Mouse (Mus musculus) E14TG2a.4 (cell line): ENCODE measurements at regions not wholly inside any gene's neighbourhood (a gene's known extent, or its start where the extent isn't known, plus 50 kb on each side); places are given as distances from the start of the nearest gene placed in this dataset.

Experiments used
- H3K27me3 ChIP-seq: 2 replicates; pipeline ENCODE4 v1.6.1; 2014; ENCODE audit warnings: low read length, control low read depth; ENCODE audit not compliant: insufficient read depth
- H3K36me3 ChIP-seq: 2 replicates; pipeline ENCODE4 v1.6.1; 2014; ENCODE audit warnings: low read length, control low read depth; ENCODE audit not compliant: insufficient read depth
- H3K4me1 ChIP-seq: replicated peaks from 2 replicates; pipeline ENCODE4 v1.6.1; 2014; ENCODE audit warnings: low read depth, low read length, control low read depth
- H3K4me3 ChIP-seq: replicated peaks from 2 replicates; pipeline ENCODE4 v1.5.1; 2014; ENCODE audit warnings: mild to moderate bottlenecking, low read length
- H3K9me3 ChIP-seq: 2 replicates; pipeline ENCODE4 v1.6.1; 2014; ENCODE audit warnings: low read length, control low read depth
- CTCF ChIP-seq: conservative IDR thresholded peaks from 2 replicates; pipeline ENCODE4 v1.5.1; 2014; ENCODE audit warnings: low read length
- NANOG ChIP-seq: IDR thresholded peaks from 2 replicates; pipeline ENCODE4 v1.6.1; 2014; ENCODE audit warnings: borderline replicate concordance, low read length, mixed read lengths
- POU5F1 ChIP-seq: IDR thresholded peaks from 2 replicates; pipeline ENCODE4 v1.6.1; 2014; ENCODE audit warnings: low read length, borderline replicate concordance

DNA sequence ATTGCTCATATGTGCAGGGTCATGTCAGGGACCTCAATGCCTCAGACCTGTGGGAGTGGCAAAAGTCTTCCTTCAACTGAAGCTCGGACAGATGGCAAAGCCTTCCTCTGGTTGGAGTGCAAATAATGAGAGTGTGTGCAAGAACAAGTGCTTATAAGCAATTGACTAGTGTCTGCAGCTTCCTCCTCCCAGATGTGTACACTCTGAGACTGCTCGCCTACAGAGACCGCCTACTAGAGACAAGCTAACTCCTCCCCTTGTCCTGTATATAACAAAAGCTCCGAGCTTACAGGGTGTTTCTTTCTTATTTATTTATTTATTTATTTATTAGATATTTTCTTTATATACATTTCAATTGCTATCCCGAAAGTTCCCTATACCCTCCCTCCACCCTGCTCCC, 138.7 kb upstream of the Sox4 start:
- TF ChIP-seq NANOG = no peak
- H3K36me3 ChIP-seq = no peaks in the 10 kb centered on the region
- no peaks in the 10 kb centered on the region for H3K27me3 ChIP-seq
- peaks cover 6% of the 10 kb centered on the region; the same call in 1 of the 2 replicates for H3K9me3 ChIP-seq
- H3K4me3 ChIP-seq = no peak overlapping the region
- no peaks in the 10 kb centered on the region for H3K4me1 ChIP-seq

- no peak overlapping the region for H3K4me3 ChIP-seq
- H3K4me1 ChIP-seq = no peaks in the 10 kb centered on the region
- H3K36me3 ChIP-seq = no peaks in the 10 kb centered on the region
- H3K27me3 ChIP-seq = no peaks in the 10 kb centered on the region
- H3K9me3 ChIP-seq = peaks cover 6% of the 10 kb centered on the region; the same call in 1 of the 2 replicates
- TF ChIP-seq CTCF = no peak
- no peak for TF ChIP-seq POU5F1
- TF ChIP-seq NANOG = no peak
These were observed 133.3 kb upstream of the Sox4 start for GRCm38 (mm10) chr13:29086854-29087253.

DNA sequence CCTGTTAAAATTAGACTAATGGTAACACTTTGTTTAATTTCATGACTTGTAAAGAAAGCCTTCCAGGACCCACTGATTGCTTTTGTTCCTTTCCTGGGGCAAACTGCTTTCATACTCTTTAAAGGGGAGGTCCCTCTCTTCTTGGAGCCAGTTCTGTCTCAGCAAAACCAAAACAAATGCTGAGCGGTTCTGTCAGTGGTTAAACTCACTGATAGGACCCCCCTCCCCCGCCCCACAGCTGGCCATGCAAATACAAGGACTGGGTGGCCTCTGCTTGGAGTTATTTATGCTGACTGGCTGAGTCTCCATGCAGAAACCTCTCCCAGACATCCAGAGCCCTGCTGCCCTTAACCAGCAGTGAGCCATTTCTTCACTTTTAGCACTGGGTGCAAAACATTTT, 127.6 kb upstream of the Sox4 start:
- Histone ChIP-seq H3K27me3 (no peaks in the 10 kb centered on the region), H3K4me1 (0 out of 2 replicates have a peak, but pooled peaks cover 8% of the 10 kb centered on the region), H3K4me3 (no peak overlapping the region), H3K9me3 (no peaks in the 10 kb centered on the region), H3K36me3 (no peaks in the 10 kb centered on the region)
- no peak for TF ChIP-seq NANOG
- no peak for TF ChIP-seq POU5F1
- TF ChIP-seq CTCF = no peak

GRCm38 (mm10) chr13:29079841-29080240, 126.3 kb upstream of the Sox4 start:
- 0 out of 2 replicates have a peak, but pooled peaks cover 8% of the 10 kb centered on the region for H3K4me1 ChIP-seq

GRCm38 (mm10) chr13:29073630-29074029, 120.1 kb upstream of the Sox4 start:
- peaks cover 8% of the 10 kb centered on the region for H3K9me3 ChIP-seq
- H3K4me1 ChIP-seq = no peaks in the 10 kb centered on the region
- TF ChIP-seq POU5F1 (no peak), CTCF (no peak), NANOG (no peak)
- no peak overlapping the region for H3K4me3 ChIP-seq
- no peaks in the 10 kb centered on the region for H3K36me3 ChIP-seq
- no peaks in the 10 kb centered on the region for H3K27me3 ChIP-seq

More at GRCm38 (mm10) chr13:29079841-29080240, 126.3 kb upstream of the Sox4 start:
- H3K4me3 ChIP-seq = no peak overlapping the region
- no peaks in the 10 kb centered on the region for H3K36me3 ChIP-seq
- no peaks in the 10 kb centered on the region for H3K27me3 ChIP-seq
- no peaks in the 10 kb centered on the region for H3K9me3 ChIP-seq
- TF ChIP-seq CTCF = no peak
- TF ChIP-seq POU5F1 = no peak

DNA sequence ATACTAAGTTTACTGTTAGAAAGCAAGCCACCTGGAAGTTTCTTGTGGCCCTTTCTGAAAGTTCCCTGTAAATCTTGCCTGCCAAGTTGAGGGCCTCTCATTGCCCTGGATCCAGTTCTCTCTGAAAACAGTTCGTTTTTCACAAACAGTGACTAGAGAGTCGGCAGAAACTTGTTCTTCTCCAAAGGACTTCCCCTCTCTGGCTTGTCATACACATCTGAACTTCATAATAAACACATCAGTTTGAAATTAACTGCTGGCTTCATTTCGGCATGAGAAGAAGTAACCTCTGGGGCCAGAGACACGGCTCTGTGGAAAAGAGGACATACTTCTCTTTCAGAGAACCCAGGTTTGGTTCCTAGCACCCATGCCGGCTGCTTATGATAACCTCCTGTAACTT, 110.4 kb upstream of the Sox4 start:
- Histone ChIP-seq H3K4me1 (no peaks in the 10 kb centered on the region), H3K27me3 (no peaks in the 10 kb centered on the region), H3K36me3 (no peaks in the 10 kb centered on the region), H3K4me3 (no peak overlapping the region), H3K9me3 (no peaks in the 10 kb centered on the region)
- TF ChIP-seq NANOG (no peak), POU5F1 (no peak), CTCF (no peak)

- TF ChIP-seq CTCF (no peak), NANOG (no peak), POU5F1 (no peak)
- no peaks in the 10 kb centered on the region for H3K4me1 ChIP-seq
- H3K27me3 ChIP-seq = no peaks in the 10 kb centered on the region
- H3K9me3 ChIP-seq = no peaks in the 10 kb centered on the region
- H3K36me3 ChIP-seq = no peaks in the 10 kb centered on the region
- no peak overlapping the region for H3K4me3 ChIP-seq
These were observed 105.2 kb upstream of the Sox4 start for GRCm38 (mm10) chr13:29058685-29059084.

GRCm38 (mm10) chr13:29049730-29050129, 96.2 kb upstream of the Sox4 start:
- no peaks in the 10 kb centered on the region for H3K27me3 ChIP-seq
- no peaks in the 10 kb centered on the region for H3K4me1 ChIP-seq
- no peaks in the 10 kb centered on the region for H3K9me3 ChIP-seq
- H3K36me3 ChIP-seq = no peaks in the 10 kb centered on the region
- H3K4me3 ChIP-seq = no peak overlapping the region
- TF ChIP-seq CTCF (no peak), NANOG (no peak), POU5F1 (no peak)

GRCm38 (mm10) chr13:29048990-29049576, 95.6 kb upstream of the Sox4 start:
- Histone ChIP-seq H3K9me3 (no peaks in the 10 kb centered on the region), H3K4me3 (no peak overlapping the region), H3K4me1 (no peaks in the 10 kb centered on the region), H3K27me3 (no peaks in the 10 kb centered on the region), H3K36me3 (no peaks in the 10 kb centered on the region)
- TF ChIP-seq CTCF (no peak), POU5F1 (no peak), NANOG (no peak)
